Mouse (Mus musculus) stomach, embryonic 14.5 days (tissue): ENCODE measurements around the gene 1600014C10Rik. TPM values are rescaled to one million over a fixed set of nuclear protein-coding genes. Genes with fewer than 3 reads are reported as not detected.

ENCODE experiments used
- polyA plus RNA-seq: library from polyadenylated mRNA; unstranded; fragments of >200 nt; fragmentation: Nextera tagmentation; extraction: Ambion mirVana; gene quantifications from 2 replicates; pipeline ENCODE4 v1.2.1, GENCODE M21; 2014

Gene 1600014C10Rik
- polyA plus RNA-seq, 1 experiment from 2014 or later, result 14.7 TPM

Other genes with a start within 250 kb of the 1600014C10Rik start
- gene Uri1, start 159.7 kb upstream of the 1600014C10Rik start, polyA plus RNA-seq, result 42.0 and 45.2 TPM in 2 replicates
- 70.3 and 74.8 TPM in 2 replicates for gene Ccne1, start 75.7 kb upstream of the 1600014C10Rik start, polyA plus RNA-seq
- gene Plekhf1, start 44.8 kb downstream of the 1600014C10Rik start, polyA plus RNA-seq, result 2.8 and 3.1 TPM in 2 replicates
- gene Pop4, start 88.2 kb downstream of the 1600014C10Rik start, polyA plus RNA-seq, result 56.1 and 61.7 TPM in 2 replicates